Mouse (Mus musculus) thymus, adult 2 months (tissue): ENCODE results near the gene Trim2. TPM values are rescaled to one million over a fixed set of nuclear protein-coding genes. Genes with fewer than 3 reads are reported as not detected.
A peak's percentile ranks its signal among the peaks of the same experiment; 100 is the strongest.

Source experiments
- DNase-seq: peaks from one replicate; pipeline ENCODE4 v3.0.0; 2021
- H3K27ac ChIP-seq: fragments of 200-500 bp; 2 replicates; pipeline ENCODE4 v1.5.1; 2012; ENCODE audit warnings: low read length, control low read depth; ENCODE audit not compliant: control insufficient read depth, insufficient read depth
- H3K27me3 ChIP-seq: fragments of 200-500 bp; 2 replicates; pipeline ENCODE4 v1.6.1; 2012; ENCODE audit warnings: mild to moderate bottlenecking, low read length, moderate library complexity, mixed read lengths; ENCODE audit not compliant: control insufficient read depth, insufficient read depth
- H3K36me3 ChIP-seq: fragments of 200-500 bp; 2 replicates; pipeline ENCODE4 v1.6.1; 2012; ENCODE audit warnings: mild to moderate bottlenecking, low read length, moderate library complexity; ENCODE audit not compliant: control insufficient read depth, insufficient read depth
- H3K4me1 ChIP-seq: fragments of 200-500 bp; replicated peaks from 2 replicates; pipeline ENCODE4 v1.6.1; 2012; ENCODE audit warnings: low read length; ENCODE audit not compliant: control insufficient read depth, insufficient read depth
- H3K4me3 ChIP-seq: fragments of 200-500 bp; 2 replicates; pipeline ENCODE4 v1.5.1; 2012; ENCODE audit warnings: mild to moderate bottlenecking, low read length, control low read depth, moderate library complexity; ENCODE audit not compliant: control insufficient read depth, insufficient read depth
- CTCF ChIP-seq: fragments of 200-500 bp; IDR thresholded peaks from 2 replicates; pipeline ENCODE4 v1.5.1; 2012; ENCODE audit warnings: mild to moderate bottlenecking, control low read depth, low read length, moderate library complexity, borderline replicate concordance; ENCODE audit not compliant: control insufficient read depth, poor library complexity, insufficient read depth; ENCODE audit errors: extremely low read depth
- POLR2A ChIP-seq: fragments of 200-500 bp; IDR thresholded peaks from 2 replicates; pipeline ENCODE4 v1.6.1; 2012; ENCODE audit warnings: mild to moderate bottlenecking, low read length, control low read depth, moderate library complexity; ENCODE audit not compliant: control insufficient read depth, poor library complexity, insufficient read depth; ENCODE audit errors: extremely low read depth
- WGBS: fragments of 180-500 bp; shearing (Covaris S2); methylation state at CpG from one replicate; pipeline ENCODE4 v1.1.7; 2018; 5-methylcytosine and 5-hydroxymethylcytosine counted together
- polyA plus RNA-seq: library from polyadenylated mRNA; depleted of rRNA; stranded (reverse); fragments of >200 nt; gene quantifications from 2 replicates; pipeline ENCODE4 v1.2.3, GENCODE M21; 2012

The Trim2 gene
- polyA plus RNA-seq, 1 experiment, result 4.2 TPM

- no peak for DNase-seq
- H3K36me3 ChIP-seq, result no peaks in the 10 kb centered on the region
- H3K4me3 ChIP-seq, result no peak overlapping the region
- no peak for TF ChIP-seq CTCF
- no peaks in the 10 kb centered on the region; the same call in 1 of the 2 replicates for H3K27me3 ChIP-seq
- WGBS, result 96% methylated on average over 4 of the region's 4 CpGs
- no peaks in the 10 kb centered on the region for H3K4me1 ChIP-seq
- no peak overlapping the region for H3K27ac ChIP-seq
These were observed 31.6 kb downstream of the Trim2 start for GRCm38 (mm10) chr3:84275124-84275523.

- WGBS, result 92% methylated on average over 10 of the region's 10 CpGs
- H3K27ac ChIP-seq, result no peak overlapping the region
- no peak overlapping the region for H3K4me3 ChIP-seq
- no peaks in the 10 kb centered on the region; the same call in 1 of the 2 replicates for H3K27me3 ChIP-seq
- no peak for DNase-seq
- TF ChIP-seq CTCF (no peak), POLR2A (no peak)
- H3K36me3 ChIP-seq, result no peaks in the 10 kb centered on the region
- no peaks in the 10 kb centered on the region for H3K4me1 ChIP-seq
These were observed 34.2 kb downstream of the Trim2 start for GRCm38 (mm10) chr3:84272293-84273015.

GRCm38 (mm10) chr3:84271794-84272193, 34.9 kb downstream of the Trim2 start:
- no peak for TF ChIP-seq CTCF
- TF ChIP-seq POLR2A, result no peak
- Histone ChIP-seq H3K36me3 (no peaks in the 10 kb centered on the region), H3K27me3 (no peaks in the 10 kb centered on the region; the same call in 1 of the 2 replicates), H3K27ac (no peak overlapping the region), H3K4me1 (no peaks in the 10 kb centered on the region), H3K4me3 (no peak overlapping the region)
- no peak for DNase-seq
- WGBS, result 95% methylated on average over 10 of the region's 10 CpGs

GRCm38 (mm10) chr3:84271058-84271457, 35.6 kb downstream of the Trim2 start:
- Histone ChIP-seq H3K27me3 (no peaks in the 10 kb centered on the region; the same call in 1 of the 2 replicates), H3K4me3 (no peak overlapping the region), H3K36me3 (no peaks in the 10 kb centered on the region), H3K27ac (no peak overlapping the region), H3K4me1 (no peaks in the 10 kb centered on the region)
- no peak for DNase-seq
- TF ChIP-seq CTCF (no peak), POLR2A (no peak)
- WGBS, result 92% methylated on average over 6 of the region's 6 CpGs

DNA sequence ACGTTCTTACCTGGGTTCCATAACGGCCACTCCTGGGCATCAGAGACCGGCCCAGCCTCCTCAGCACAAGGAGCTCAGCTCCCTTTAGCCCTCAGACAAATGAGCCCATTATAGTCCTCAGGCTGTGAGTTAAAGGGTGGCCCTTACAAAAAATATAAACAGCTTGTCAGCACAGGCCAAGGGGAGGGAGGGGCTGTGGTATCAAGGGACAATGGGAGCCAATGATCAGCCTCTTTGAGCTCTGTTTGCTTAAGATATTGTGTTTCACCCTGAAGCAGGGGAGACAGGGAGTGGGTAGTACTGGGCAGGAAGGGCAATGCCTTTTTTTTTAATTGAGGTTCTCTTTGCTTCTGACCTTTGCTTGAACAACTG, 36.1 kb downstream of the Trim2 start:
- Histone ChIP-seq H3K27me3 (no peaks in the 10 kb centered on the region; the same call in 1 of the 2 replicates), H3K4me1 (no peaks in the 10 kb centered on the region), H3K27ac (no peak overlapping the region), H3K4me3 (no peak overlapping the region), H3K36me3 (no peaks in the 10 kb centered on the region)
- DNase-seq, result no peak
- TF ChIP-seq CTCF (no peak), POLR2A (no peak)
- 50% methylated on average over 3 of the region's 3 CpGs for WGBS

DNA sequence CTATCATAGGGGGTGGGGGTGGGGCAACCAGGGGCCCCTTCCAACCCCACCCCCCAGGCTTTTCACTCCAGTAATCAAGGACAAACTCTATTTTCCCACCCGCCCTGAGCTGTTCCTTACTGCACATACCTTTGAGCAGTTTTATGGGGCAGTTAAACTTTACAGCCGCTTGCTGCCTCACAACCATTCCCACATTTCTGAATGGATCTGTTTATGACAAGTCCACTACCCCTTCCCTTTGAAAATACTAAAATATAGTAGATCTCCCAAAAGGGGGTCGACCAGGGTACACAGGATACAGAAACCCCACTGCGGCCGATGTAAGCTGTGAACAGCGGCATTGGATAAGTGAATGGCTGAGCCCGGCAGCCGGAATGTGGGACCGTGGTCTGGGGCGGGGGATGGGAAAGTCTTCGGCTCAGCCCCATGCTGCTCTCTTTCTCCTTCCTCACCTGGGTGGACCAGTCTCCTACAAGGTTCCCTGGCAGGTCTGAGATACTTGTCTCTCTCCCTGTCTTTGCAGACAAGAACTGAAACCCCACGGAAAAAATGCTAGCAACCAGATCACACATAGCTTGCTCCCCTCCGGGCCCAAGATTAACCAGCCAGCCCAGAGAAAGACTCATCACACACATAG, 36.6 kb downstream of the Trim2 start:
- Histone ChIP-seq H3K36me3 (no peaks in the 10 kb centered on the region), H3K27ac (no peak overlapping the region), H3K27me3 (no peaks in the 10 kb centered on the region; the same call in 1 of the 2 replicates), H3K4me3 (no peak overlapping the region), H3K4me1 (no peaks in the 10 kb centered on the region)
- no peak for TF ChIP-seq CTCF
- TF ChIP-seq POLR2A, result no peak
- WGBS, result 53% methylated on average over 13 of the region's 13 CpGs
- no peak for DNase-seq

DNA sequence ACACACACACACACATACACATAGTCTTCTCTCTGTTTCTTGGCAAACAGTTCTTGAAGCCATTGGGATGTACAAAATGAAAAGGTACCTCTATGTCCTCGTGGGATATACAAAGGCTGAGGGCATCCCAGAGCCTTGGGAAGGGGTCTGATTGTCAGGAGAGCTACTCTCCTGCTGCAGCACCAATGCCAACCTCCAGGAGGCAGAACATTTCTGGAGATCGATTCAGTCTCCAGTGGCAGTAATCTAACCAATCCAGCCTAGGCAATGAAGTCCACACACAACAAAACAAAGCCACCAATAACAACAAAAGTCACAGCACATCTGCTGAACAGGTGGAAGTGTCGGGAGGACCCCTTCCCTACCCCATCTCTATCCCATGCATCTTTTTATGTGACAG, 38.2 kb downstream of the Trim2 start:
- WGBS, result 51% methylated on average over 3 of the region's 3 CpGs
- Histone ChIP-seq H3K27me3 (no peaks in the 10 kb centered on the region; the same call in 1 of the 2 replicates), H3K4me3 (no peak overlapping the region), H3K36me3 (no peaks in the 10 kb centered on the region), H3K27ac (no peak overlapping the region), H3K4me1 (no peaks in the 10 kb centered on the region)
- peak; percentile 4 for DNase-seq
- TF ChIP-seq POLR2A, result no peak
- TF ChIP-seq CTCF, result no peak
